Mouse (Mus musculus): ENCODE measurements around the gene Cadm3.

The Cadm3 gene

GRCm38 (mm10) chr1:173367356-173368046 lies at the start of gene Cadm3:
Gene Cadm3 (minus strand): TSS chr1:173367695.
- no peak for DNase-seq (ENCODE audit: extremely low read depth, low read depth)

GRCm38 (mm10) chr1:173414631-173415030 lies 47.1 kb upstream of the Cadm3 start:
- DNase-seq (ENCODE audit: extremely low read depth, low read depth) = no peak

- DNase-seq (ENCODE audit: extremely low read depth, low read depth) = no peak
Measured at GRCm38 (mm10) chr1:173411863-173412262, 44.4 kb upstream of the Cadm3 start.

- DNase-seq (ENCODE audit: extremely low read depth, low read depth) = peak; percentile 47
Measured at GRCm38 (mm10) chr1:173409066-173409465, 41.6 kb upstream of the Cadm3 start.

DNA sequence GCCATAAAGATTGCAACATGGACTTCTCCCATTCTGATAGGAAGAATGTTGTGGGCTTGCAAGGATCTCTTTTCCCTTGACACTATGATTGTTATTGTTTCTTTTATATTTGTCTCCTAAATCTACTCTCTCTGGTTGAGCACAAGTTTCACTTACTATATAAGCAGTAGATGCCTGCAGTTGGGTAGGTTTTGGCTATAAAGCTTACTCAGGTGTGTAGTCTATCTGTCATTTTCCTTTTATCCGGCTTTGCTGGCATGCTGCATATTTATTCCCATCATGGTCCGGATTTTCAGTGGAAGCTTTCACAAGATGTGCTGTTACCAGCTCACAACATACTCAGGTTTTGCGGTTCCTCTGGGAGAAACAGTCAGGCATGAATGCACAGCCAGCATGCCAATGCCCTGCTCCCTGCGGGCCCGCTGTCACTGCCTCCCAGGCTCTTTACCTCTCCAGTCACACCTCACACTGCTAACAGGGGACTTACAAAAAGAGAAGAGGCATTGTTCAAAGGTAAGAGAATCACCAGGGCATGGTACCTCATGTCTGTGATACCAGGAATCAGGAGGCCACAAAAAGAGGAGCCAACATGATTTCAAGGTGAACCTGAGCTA lies 37.3 kb upstream of the Cadm3 start:
- no peak for DNase-seq (ENCODE audit: extremely low read depth, low read depth)

GRCm38 (mm10) chr1:173398323-173398970 lies 31.0 kb upstream of the Cadm3 start:
- peak; percentile 25 for DNase-seq (ENCODE audit: extremely low read depth, low read depth)

- DNase-seq (ENCODE audit: extremely low read depth, low read depth) = no peak
Measured at GRCm38 (mm10) chr1:173391754-173392153, 24.3 kb upstream of the Cadm3 start.

- no peak for DNase-seq (ENCODE audit: extremely low read depth, low read depth)
Measured at GRCm38 (mm10) chr1:173389901-173390401, 22.5 kb upstream of the Cadm3 start.

DNA sequence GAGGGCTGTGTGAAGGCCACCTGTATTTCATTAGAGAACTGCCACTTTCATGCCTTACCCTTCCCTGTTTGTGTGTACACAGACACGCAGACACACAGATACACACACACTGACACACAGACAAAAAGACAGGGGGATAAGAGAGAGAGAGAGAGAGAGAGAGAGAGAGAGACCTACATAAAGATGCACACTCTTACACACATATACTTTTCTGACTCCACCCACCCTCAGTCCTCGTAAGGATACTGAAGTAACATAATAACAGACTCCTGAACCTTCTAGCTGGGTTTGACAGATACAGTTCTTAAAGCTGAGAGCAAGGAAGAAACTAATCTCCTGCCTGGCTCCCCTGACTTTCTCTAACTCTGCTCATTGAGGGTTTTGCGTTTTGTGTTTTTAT lies 21.9 kb upstream of the Cadm3 start:
- DNase-seq (ENCODE audit: extremely low read depth, low read depth) = no peak

DNA sequence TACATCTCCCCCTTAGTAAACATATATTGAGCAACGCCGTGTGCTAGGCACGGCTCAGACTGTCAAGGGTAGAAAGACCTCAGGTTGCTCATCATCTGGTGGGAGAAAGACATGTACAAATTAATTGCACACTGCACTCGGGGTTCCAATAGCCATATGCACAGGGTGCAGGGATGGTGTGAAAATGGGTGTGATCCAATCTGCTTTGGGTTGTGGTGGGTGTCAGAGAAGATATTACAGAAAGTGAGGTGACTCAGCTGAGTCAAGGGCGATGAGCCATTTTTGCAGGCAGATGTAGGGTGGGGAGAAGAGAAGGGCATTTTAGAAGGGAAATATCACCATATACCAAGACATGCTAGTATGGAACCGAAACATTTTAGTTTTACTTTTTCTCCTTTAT lies 13.9 kb upstream of the Cadm3 start:
- no peak for DNase-seq (ENCODE audit: extremely low read depth, low read depth)

DNA sequence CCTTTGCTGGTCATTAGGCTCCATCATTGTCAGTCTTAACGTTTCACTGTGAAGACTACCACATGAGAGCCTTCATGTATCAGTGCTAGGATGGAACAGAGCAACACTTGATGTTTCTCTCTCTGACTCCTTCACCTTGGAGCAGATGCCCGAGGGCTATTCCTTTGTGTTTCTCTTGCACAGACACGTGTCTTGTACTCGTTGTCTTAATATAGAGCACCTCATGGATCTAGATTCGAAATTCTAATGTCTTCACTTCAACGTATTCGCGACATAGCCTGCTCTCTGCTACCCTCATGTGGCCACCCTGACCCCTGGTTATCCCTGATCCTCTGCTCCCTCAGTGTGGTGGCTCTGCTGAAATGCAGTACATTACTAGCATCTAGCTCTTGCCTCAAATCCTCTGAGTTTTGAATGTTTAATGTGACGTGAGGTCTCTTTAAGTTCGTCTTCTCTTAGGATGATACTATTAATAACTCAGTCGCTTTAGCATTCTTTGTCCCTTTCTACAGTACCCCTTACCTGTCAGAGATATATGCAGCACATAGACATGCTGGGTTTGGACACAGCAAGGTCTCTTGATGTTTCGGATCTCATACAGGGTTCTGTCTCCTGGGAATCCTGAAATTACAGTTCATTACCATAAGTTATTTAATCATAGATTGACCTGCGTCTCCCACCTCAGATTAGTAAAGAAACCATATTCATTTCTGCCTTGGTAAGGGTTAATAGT lies 10.1 kb upstream of the Cadm3 start:
- peak; percentile 4 for DNase-seq (ENCODE audit: extremely low read depth, low read depth)

DNA sequence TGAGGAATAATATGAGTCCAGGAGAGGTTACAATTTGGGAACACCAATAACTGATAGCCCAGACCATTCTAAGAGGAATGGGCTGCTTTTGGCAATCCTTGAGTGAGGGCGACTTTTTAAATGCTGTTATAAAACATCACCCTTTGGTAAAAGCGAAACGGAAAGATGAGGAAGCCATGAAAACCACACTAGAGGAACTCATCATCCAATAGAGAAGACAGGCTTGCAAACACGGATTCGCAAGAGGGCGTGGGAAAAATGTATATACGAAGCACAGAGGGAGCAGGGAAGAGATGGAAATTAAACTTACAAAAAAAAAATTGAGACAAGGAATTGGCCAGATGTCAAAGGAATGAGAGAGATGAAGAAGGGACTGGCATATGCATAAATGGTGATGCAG lies 6.5 kb upstream of the Cadm3 start:
- DNase-seq (ENCODE audit: extremely low read depth, low read depth) = no peak

DNA sequence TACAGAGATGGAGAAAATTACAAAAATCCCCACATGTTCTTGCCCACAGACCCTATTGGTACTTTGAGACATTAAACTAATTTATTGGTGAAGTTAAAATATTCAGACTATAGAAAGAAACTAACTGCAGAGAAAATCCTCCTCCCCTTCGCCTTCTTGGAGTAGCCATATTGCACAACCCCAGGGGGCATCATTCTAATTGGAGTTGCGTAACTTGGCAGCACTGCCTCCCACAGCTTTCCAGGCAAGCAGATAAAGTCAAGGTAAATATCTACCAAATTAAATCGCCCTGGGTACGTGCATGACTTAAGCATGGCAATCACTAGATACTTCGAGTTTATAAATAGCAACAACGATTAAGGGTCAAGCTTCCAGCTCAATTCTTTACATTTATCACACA lies 4.1 kb upstream of the Cadm3 start:
- DNase-seq (ENCODE audit: extremely low read depth, low read depth) = no peak

- DNase-seq (ENCODE audit: extremely low read depth, low read depth) = no peak
Measured at GRCm38 (mm10) chr1:173370456-173370855, 3.0 kb upstream of the Cadm3 start.

GRCm38 (mm10) chr1:173369611-173370010 lies 2.1 kb upstream of the Cadm3 start:
- DNase-seq (ENCODE audit: extremely low read depth, low read depth) = no peak

DNA sequence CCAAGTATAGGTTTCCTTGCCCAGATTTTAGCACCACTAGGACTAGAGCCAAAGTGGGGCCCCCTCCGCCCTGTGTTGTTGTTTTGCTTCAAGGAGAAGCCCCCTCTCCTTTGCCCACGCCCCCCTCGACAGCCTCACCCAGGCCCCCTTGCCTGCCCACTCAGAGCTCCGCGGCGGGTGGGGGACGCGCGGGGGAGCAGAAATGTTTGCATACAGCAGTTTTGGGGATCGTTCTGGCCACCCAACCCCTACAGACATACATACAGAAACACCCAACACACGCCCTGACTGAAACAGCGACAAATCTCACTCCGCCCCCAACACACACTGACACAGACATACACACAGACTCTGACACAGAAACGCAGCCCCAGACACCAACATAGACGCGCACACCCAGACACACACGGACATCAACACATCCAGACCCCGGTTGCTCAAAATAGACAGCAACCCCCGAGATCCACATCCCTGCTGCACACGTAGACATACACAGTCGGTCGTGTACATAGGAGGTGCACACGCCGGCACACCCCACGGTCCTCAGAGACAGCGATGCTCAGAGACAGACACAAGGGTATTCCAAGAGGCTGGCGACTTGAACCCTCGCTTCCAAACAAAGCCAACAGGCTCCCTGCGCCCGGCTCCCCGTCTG lies 667 bp downstream of the Cadm3 start:
- no peak for DNase-seq (ENCODE audit: extremely low read depth, low read depth)

- no peak for DNase-seq (ENCODE audit: extremely low read depth, low read depth)
Measured at GRCm38 (mm10) chr1:173365970-173366409, 1.5 kb downstream of the Cadm3 start.

- DNase-seq (ENCODE audit: extremely low read depth, low read depth) = no peak
Measured at GRCm38 (mm10) chr1:173364125-173364800, 3.2 kb downstream of the Cadm3 start.

- DNase-seq (ENCODE audit: extremely low read depth, low read depth) = no peak
Measured at GRCm38 (mm10) chr1:173363436-173363835, 4.1 kb downstream of the Cadm3 start.

DNA sequence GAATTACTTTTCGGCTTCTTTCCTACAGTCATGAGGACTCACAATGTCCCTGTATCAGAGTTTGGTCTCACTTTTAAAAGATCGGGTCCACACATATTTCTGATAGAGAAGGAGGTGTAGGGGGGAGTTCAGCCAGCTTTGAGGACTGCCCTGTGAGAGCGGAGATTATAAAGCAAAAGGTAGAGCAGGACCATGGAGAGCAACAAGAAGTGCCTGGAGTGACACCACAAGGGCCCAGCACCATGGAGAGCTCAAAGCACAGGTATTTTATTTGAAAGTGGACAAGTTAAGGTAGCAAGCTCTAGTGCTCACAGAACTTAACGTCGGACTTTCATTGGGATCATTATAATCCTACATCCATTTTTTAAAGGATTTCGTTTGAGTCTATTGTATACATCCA lies 5.8 kb downstream of the Cadm3 start:
- no peak for DNase-seq (ENCODE audit: extremely low read depth, low read depth)
